Mouse (Mus musculus) hindbrain, embryonic 16.5 days (tissue): ENCODE results near the gene Tbc1d23. TPM values are rescaled to one million over a fixed set of nuclear protein-coding genes. Genes with fewer than 3 reads are reported as not detected.
A peak's percentile ranks its signal among the peaks of the same experiment; 100 is the strongest.

Experiments
- ATAC-seq: fragments of 200-750 bp; cut with Nextera tagmentation; 2 replicates; pipeline ENCODE4 v1.8.0; 2017; ENCODE audit warnings: moderate TSS enrichment, moderate library complexity
- H3K27ac ChIP-seq: fragments of 300-500 bp; sonication (generic); 2 replicates; pipeline ENCODE4 v1.5.1; 2014; ENCODE audit warnings: low read depth, mild to moderate bottlenecking, control low read depth, low read length, moderate library complexity
- H3K27me3 ChIP-seq: fragments of 300-500 bp; sonication (generic); replicated peaks from 2 replicates; pipeline ENCODE4 v1.6.1; 2014; ENCODE audit warnings: low read length; ENCODE audit not compliant: control insufficient read depth, insufficient read depth
- H3K36me3 ChIP-seq: fragments of 300-500 bp; sonication (generic); 2 replicates; pipeline ENCODE4 v1.6.1; 2014; ENCODE audit warnings: mild to moderate bottlenecking, low read length, moderate library complexity, mixed read lengths; ENCODE audit not compliant: control insufficient read depth, insufficient read depth
- H3K4me1 ChIP-seq: fragments of 300-500 bp; sonication (generic); 2 replicates; pipeline ENCODE4 v1.6.1; 2014; ENCODE audit warnings: low read depth, low read length; ENCODE audit not compliant: control insufficient read depth, insufficient read depth
- H3K4me2 ChIP-seq: fragments of 300-500 bp; sonication (generic); 2 replicates; pipeline ENCODE4 v1.6.1; 2014; ENCODE audit warnings: mild to moderate bottlenecking, low read length, control low read depth, moderate library complexity
- H3K4me3 ChIP-seq: fragments of 300-500 bp; sonication (generic); 2 replicates; pipeline ENCODE4 v1.5.1; 2014; ENCODE audit warnings: mild to moderate bottlenecking, low read length, control low read depth, moderate library complexity
- H3K9ac ChIP-seq: fragments of 300-500 bp; sonication (generic); 2 replicates; pipeline ENCODE4 v1.6.1; 2014; ENCODE audit warnings: low read depth, mild to moderate bottlenecking, control low read depth, low read length, moderate library complexity
- H3K9me3 ChIP-seq: fragments of 300-500 bp; sonication (generic); 2 replicates; pipeline ENCODE4 v1.6.1; 2014; ENCODE audit warnings: mild to moderate bottlenecking, low read length, moderate library complexity; ENCODE audit not compliant: control insufficient read depth
- whole genome bisulfite sequencing: fragments of 180-500 bp; shearing (Covaris S2); extraction: QIAGEN DNeasy Blood & Tissue Kit; methylation state at CpG from one replicate; pipeline ENCODE4 v1.1.7; 2014; 5-methylcytosine and 5-hydroxymethylcytosine counted together
- polyA plus RNA-seq: library from polyadenylated mRNA; unstranded; fragments of >200 nt; fragmentation: Nextera tagmentation; extraction: Ambion mirVana; gene quantifications from 2 replicates; pipeline ENCODE4 v1.2.1, GENCODE M21; 2015

The Tbc1d23 gene
- polyA plus RNA-seq: 30.2 and 34.3 TPM in 2 replicates

DNA sequence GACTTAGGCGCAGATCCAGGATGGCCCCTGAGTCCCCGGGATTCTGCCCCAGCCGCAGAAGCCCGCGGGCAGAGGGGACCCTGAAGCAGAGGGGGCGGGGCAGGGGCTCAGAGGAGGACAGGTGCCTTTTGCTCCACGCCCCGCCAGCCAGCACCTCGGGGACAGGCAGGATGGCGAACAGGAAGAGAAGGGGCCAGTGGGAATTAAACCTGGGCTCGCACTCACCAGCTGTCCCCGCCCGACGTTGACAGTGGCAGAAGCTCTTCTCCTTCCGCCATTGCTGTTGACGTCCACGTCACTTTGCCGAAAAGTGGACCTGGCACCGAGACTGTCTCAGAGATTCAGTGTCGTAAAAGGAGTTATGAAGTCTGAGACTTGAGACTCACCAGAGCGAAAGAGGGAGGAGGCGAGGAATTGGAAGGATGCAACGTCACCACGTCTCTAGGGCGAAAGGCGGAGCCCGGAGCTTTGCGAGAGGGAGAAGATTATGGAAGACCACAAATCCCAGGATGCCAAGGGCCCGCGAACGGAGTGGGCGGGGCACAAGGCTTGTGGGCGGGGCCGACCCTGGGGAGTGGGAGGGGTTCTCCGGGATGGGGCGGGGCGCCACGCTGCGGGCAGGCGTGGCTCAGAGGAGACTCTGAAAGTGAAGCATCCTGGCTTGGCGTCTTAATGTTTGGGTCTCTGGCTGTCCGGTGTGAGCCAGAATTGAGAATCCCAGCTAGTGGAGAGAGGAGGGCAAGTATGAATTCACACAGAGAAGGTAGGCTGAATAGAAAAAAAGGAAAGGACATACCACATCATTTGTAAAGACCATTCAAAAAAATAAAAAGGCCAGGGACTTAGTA, at the start of gene Tbc1d23:
Gene Tbc1d23, minus strand, starts transcription at position 416 of the 848 bp plus-strand sequence.
- ATAC-seq: peak; percentile 99
- H3K9ac ChIP-seq: peak within 1 kb of the TSS; percentile 81
- peaks cover 8% of the 10 kb centered on the region for H3K4me1 ChIP-seq
- H3K4me3 ChIP-seq: peak within 1 kb of the TSS; percentile 71
- H3K27ac ChIP-seq: peak within 1 kb of the TSS; percentile 65
- 1% methylated on average over 42 of the region's 42 CpGs for WGBS
- H3K36me3 ChIP-seq: no peaks in the 10 kb centered on the region
- H3K27me3 ChIP-seq: no peaks in the 10 kb centered on the region
- H3K9me3 ChIP-seq: no peaks in the 10 kb centered on the region
- peak within 1 kb of the TSS; percentile 75 for H3K4me2 ChIP-seq

DNA sequence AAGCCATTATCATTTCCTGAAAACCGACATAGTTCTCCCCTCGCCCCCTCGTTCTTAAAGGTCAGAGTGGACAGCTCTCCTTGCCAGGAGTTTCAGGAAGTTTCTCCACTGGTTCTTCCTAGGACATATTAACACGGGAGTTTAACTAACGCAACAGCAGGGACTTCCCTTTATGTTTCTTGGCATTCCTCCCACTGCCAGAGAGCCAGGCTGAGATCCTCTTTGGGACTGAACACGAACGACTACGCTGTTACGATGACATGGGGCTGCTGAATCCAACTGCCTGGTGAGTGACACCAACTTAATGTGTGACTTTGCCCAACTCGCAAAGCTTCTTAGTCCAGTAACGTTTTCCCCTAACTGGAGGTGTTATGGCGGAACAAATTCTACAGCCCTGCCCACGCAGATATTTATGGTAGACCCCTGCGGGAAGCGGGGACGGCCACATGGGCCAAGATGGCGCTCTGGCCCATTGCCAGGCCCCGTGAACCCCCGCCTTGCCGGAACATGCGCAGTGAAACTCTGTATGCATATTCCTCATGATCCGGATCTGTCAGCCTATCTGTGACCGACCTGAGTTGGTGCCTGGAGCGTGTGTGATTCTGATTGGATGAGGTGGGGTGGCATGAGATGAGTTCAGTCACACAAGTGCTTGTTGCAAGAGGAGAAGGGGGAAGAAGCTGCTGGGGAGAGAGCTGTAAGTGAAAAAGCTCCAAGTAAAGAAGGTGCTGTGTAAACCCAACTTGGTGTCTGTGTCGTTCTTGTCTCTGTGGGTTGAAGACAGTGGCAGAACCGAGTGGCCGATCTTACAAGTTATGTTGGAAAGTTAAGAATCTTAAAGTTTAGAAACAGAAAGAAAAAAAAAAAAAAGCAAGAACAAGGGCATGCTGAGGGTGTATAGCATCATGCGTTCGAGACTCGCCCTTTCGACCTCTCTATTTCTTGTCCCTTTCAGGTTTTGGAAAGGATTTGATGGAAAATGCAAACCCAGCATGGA, 49.2 kb upstream of the Tbc1d23 start:
- ATAC-seq: no peak
- Histone ChIP-seq H3K4me2 (no peak overlapping the region), H3K36me3 (no peaks in the 10 kb centered on the region), H3K27me3 (no peaks in the 10 kb centered on the region), H3K4me1 (no peaks in the 10 kb centered on the region), H3K27ac (no peak overlapping the region), H3K9me3 (no peaks in the 10 kb centered on the region), H3K9ac (no peak overlapping the region), H3K4me3 (no peak overlapping the region)
- WGBS: 84% methylated on average over 31 of the region's 31 CpGs

DNA sequence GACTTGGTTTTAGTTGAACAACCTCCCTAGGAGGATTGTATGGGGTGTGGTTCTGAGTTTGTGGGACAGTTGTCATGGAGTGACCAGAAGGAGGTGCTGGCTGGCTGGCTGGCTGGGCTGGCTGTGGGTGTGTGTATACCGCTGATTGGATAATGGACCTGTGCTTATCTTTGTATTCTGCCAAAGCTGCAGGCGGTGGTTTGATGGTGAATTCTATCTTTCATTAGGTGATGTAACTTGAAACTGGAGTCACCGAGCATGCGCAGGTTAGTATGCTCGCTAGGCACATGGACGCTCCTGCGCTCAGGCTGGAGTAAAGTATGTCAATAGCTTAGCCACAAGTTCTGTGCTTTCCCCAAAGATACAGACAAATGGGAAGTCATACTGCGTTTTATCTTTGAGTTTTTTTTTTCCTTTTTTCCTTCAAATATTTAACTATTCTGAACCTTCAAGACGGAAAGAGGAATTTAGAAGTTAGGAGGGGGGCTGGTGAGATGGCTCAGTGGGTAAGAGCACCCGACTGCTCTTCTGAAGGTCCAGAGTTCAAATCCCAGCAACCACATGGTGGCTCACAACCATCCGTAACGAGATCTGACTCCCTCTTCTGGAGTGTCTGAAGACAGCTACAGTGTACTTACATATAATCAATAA, 47.8 kb upstream of the Tbc1d23 start:
- no peaks in the 10 kb centered on the region for H3K9me3 ChIP-seq
- 94% methylated on average over 10 of the region's 12 CpGs for WGBS
- H3K4me2 ChIP-seq: no peak overlapping the region
- no peaks in the 10 kb centered on the region for H3K27me3 ChIP-seq
- no peaks in the 10 kb centered on the region for H3K4me1 ChIP-seq
- H3K36me3 ChIP-seq: no peaks in the 10 kb centered on the region
- no peak for ATAC-seq
- H3K4me3 ChIP-seq: no peak overlapping the region
- no peak overlapping the region for H3K27ac ChIP-seq
- no peak overlapping the region for H3K9ac ChIP-seq

DNA sequence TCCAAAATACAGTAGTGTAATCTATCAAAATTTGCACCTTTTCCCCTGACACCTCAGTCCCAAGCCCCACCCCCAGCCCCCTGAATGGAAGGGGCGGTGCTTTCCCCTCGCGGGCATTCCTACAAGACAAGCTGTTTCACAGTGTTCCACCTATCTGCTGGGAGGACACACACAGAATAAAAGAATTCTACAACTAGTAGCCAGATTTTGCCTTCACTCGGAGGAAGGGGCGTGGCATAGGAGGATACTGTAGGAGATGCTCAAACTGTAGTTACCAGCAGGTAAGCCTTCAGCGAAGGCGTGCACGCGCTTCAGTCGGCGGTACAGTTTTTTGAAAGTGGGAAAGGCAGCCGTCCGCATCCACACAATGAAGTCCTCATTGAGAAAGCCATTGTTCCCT, 38.4 kb upstream of the Tbc1d23 start:
- no peaks in the 10 kb centered on the region for H3K36me3 ChIP-seq
- H3K4me1 ChIP-seq: no peaks in the 10 kb centered on the region
- H3K9me3 ChIP-seq: no peaks in the 10 kb centered on the region
- no peak overlapping the region for H3K4me2 ChIP-seq
- H3K27ac ChIP-seq: no peak overlapping the region
- no peak overlapping the region for H3K9ac ChIP-seq
- H3K27me3 ChIP-seq: no peaks in the 10 kb centered on the region
- ATAC-seq: no peak
- H3K4me3 ChIP-seq: no peak overlapping the region
- 95% methylated on average over 13 of the region's 13 CpGs for WGBS

DNA sequence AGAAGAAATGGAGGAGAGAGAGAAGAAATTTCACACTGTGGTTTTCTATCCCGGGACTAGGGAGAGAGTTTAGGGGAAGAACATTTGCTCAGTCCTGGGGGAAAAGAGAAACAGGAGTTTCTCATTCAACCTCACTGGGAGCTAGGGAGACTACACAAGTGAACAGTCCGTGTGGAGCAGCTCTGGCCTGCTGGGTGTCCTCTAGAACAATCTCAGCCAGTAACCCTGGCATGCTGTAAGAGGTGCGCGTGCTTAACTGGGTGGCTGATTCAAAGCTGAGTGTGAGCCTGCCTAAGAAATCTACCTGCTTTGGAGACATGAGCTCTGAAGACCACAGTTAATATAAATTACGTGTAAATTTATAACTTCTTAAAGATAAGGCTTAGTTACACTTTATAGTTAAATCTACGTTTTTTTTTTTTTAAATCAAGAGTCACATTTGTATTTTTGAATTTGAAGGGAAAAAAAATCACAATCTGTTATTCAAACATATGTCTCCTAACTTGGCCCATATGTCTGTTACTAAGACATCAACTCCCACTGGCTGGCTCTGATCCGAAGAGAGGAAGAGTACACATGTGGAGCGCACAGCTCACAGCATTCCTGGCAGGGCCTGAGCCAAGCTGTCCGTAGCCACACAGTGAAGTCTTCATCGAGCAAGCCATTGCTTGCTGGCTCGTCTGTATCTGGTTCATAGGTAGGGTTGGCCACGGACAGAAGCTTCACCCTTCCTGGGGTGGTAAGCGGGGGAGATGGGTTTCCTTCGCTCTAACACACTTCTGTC, 36.9 kb upstream of the Tbc1d23 start:
- 0 out of 2 replicates have a peak, but pooled peaks have one; percentile 40 for ATAC-seq
- Histone ChIP-seq H3K36me3 (no peaks in the 10 kb centered on the region), H3K4me2 (no peak overlapping the region), H3K9me3 (no peaks in the 10 kb centered on the region; the same call in 1 of the 2 replicates), H3K4me3 (no peak overlapping the region), H3K27me3 (no peaks in the 10 kb centered on the region), H3K27ac (no peak overlapping the region), H3K9ac (no peak overlapping the region), H3K4me1 (no peaks in the 10 kb centered on the region)
- WGBS: 87% methylated on average over 14 of the region's 14 CpGs

- H3K27me3 ChIP-seq: no peaks in the 10 kb centered on the region
- H3K4me1 ChIP-seq: no peaks in the 10 kb centered on the region
- WGBS: 16% methylated on average over 1 of the region's 1 CpGs
- ATAC-seq: no peak
- no peak overlapping the region for H3K9ac ChIP-seq
- no peak overlapping the region for H3K4me3 ChIP-seq
- no peak overlapping the region for H3K27ac ChIP-seq
- H3K36me3 ChIP-seq: no peaks in the 10 kb centered on the region
- H3K4me2 ChIP-seq: no peak overlapping the region
- H3K9me3 ChIP-seq: no peaks in the 10 kb centered on the region; the same call in 1 of the 2 replicates
Measured at GRCm38 (mm10) chr16:57267068-57267467, 35.8 kb upstream of the Tbc1d23 start.

- no peak overlapping the region for H3K4me2 ChIP-seq
- H3K9me3 ChIP-seq: no peaks in the 10 kb centered on the region; the same call in 1 of the 2 replicates
- no peaks in the 10 kb centered on the region for H3K36me3 ChIP-seq
- H3K4me3 ChIP-seq: no peak overlapping the region
- no peaks in the 10 kb centered on the region for H3K4me1 ChIP-seq
- no peak overlapping the region for H3K9ac ChIP-seq
- H3K27me3 ChIP-seq: no peaks in the 10 kb centered on the region
- ATAC-seq: no peak
- H3K27ac ChIP-seq: no peak overlapping the region
- WGBS: 89% methylated on average over 10 of the region's 10 CpGs
Measured at GRCm38 (mm10) chr16:57260152-57260551, 28.8 kb upstream of the Tbc1d23 start.

- no peak overlapping the region for H3K27ac ChIP-seq
- no peaks in the 10 kb centered on the region for H3K4me1 ChIP-seq
- no peaks in the 10 kb centered on the region for H3K36me3 ChIP-seq
- no peak overlapping the region for H3K4me2 ChIP-seq
- no peaks in the 10 kb centered on the region for H3K27me3 ChIP-seq
- ATAC-seq: no peak
- H3K9ac ChIP-seq: no peak overlapping the region
- H3K4me3 ChIP-seq: no peak overlapping the region
- WGBS: 90% methylated on average over 13 of the region's 13 CpGs
- H3K9me3 ChIP-seq: no peaks in the 10 kb centered on the region; the same call in 1 of the 2 replicates
Measured at GRCm38 (mm10) chr16:57259356-57260083, 28.2 kb upstream of the Tbc1d23 start.
